Mouse (Mus musculus): Measurements from ENCODE around the gene Npepps. TPM values are rescaled to one million over a fixed set of nuclear protein-coding genes. Genes with fewer than 3 reads are reported as not detected.
"Not testable (repeated sequence)": the region's sequence is repeated elsewhere in the genome, so short reads cannot be mapped to it uniquely, and the experiment has no call there.

The Npepps gene
- total RNA-seq, 2 experiments from 2014 or later, result 19.8 to 32.5 TPM

- no peak for ATAC-seq (replicated peaks; ENCODE audit: low FRiP score, low TSS enrichment, poor library complexity, severe bottlenecking)
Observed at GRCm38 (mm10) chr11:97190992-97191391, 89.4 kb downstream of the Npepps start.

- not testable (repeated sequence) for ATAC-seq (replicated peaks; ENCODE audit: low FRiP score, low TSS enrichment, poor library complexity, severe bottlenecking)
Observed at GRCm38 (mm10) chr11:97189645-97190044, 90.8 kb downstream of the Npepps start.

DNA sequence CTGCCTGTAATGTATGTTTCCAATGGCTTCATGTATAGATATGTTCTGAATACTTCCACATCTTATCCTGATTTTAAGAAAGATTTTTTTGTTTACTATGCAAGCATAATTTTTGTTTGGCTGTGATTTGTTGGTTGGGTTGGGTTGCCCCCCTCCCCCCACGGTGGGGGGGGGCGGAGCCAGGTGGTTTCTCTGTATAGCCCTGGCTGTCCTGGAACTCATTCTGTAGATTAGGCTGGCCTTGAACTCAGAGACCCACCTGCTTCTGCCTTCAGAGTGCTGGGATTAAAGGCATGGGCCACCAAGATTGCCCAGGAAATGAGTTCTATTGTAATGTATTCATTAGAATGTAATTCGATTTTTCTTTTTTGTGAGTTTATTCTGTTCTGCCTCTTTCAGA is 91.2 kb downstream of the Npepps start:
- no peak for ATAC-seq (replicated peaks; ENCODE audit: low FRiP score, low TSS enrichment, poor library complexity, severe bottlenecking)

GRCm38 (mm10) chr11:97188643-97188955 is 91.8 kb downstream of the Npepps start:
- ATAC-seq (replicated peaks; ENCODE audit: low FRiP score, low TSS enrichment, poor library complexity, severe bottlenecking), result no peak

DNA sequence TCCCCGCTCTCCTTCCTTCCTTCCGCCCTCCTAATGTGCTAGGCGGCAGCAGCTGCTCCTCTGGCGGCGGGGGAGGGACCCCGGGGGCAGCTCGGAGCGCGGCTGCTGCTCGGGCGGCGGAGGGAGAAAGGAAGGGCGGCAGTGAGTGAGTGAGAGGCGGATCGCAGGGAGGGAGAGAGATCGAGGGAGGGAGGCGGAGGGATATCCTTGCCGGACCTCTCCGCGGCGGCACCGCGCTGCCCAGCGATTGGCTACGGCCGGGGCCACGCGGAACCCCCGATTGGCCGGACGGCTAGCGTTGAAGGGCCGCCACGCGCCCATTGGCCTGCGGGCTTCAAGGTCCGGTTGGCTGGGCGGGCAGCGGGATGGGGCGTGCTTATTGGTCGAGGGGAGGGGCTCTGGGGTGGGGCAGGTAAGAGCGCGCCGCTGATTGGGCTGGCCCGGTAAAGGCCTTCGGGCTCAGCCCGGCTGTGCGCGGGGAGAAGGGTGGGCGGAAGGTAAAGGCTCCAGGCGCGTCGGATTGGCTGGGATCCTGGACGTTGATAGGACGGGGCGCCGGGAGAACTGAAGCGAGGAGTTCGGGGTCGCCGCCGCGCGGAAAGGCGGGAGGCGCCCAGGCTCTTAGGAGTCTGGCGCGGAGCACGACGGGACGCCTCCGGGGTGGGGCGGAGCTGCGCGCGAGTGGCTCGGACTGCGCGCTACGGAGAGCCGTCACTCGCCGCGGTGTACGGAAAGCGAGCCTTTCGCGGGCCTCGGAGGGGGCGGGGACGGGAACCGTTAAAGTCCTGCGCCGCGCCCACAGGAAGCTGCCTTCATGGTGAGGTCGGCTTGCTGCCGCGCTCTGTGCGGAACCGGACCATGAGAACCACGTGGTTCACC is 92.4 kb downstream of the Npepps start, which contains the start of gene Kpnb1:
TSS of gene Kpnb1 (minus strand) at position 118 of the 879 bp plus-strand sequence.
- ATAC-seq (replicated peaks; ENCODE audit: low FRiP score, low TSS enrichment, poor library complexity, severe bottlenecking), result peak; percentile 85

- ATAC-seq (replicated peaks; ENCODE audit: low FRiP score, low TSS enrichment, poor library complexity, severe bottlenecking), result peak; percentile 77
Observed at GRCm38 (mm10) chr11:97186947-97187763, 93.3 kb downstream of the Npepps start.

DNA sequence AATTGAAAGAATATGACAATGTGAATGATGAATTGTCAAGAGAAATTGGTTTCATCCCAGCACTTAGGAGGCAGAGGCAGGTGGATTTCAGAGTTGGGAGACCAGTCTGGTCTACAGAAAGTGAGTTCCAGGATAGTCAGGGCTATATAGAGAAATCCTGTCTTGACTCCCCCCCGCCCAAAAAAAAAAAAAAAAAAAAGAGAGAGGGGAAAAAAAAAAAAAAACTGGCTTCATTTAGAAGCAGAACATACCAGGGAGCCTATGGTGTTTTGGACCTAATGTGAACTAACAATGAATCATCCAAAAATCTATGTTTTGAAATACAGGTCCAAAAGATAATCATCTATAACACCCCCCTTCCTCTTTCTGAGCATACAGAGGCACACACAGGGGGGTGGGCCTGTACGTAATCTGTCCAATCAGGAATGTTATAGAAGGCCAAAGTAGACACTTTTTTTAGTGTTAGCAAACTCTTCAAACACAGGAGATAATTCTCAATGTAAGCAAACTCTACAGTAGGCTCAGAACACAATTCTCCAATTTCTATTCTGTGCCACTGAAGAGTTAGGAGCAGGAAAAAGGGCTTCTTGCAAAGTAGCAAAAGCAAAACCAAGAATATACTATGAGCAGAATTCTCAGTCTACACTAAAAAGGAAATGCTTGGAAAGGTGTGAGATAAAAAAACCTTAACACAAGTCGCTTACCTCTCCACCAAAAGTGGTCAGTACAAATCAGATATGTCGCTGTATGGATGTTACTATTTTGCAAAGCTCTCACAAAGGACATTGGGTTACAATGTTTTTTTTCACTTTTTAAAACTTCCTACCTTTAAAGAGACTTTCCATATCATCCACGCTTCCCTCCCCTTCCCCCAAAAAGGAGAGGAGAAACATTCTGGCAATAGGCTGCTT is 94.5 kb downstream of the Npepps start:
- ATAC-seq (replicated peaks; ENCODE audit: low FRiP score, low TSS enrichment, poor library complexity, severe bottlenecking), result no peak

GRCm38 (mm10) chr11:97184875-97185274 is 95.6 kb downstream of the Npepps start:
- ATAC-seq (replicated peaks; ENCODE audit: low FRiP score, low TSS enrichment, poor library complexity, severe bottlenecking), result no peak

DNA sequence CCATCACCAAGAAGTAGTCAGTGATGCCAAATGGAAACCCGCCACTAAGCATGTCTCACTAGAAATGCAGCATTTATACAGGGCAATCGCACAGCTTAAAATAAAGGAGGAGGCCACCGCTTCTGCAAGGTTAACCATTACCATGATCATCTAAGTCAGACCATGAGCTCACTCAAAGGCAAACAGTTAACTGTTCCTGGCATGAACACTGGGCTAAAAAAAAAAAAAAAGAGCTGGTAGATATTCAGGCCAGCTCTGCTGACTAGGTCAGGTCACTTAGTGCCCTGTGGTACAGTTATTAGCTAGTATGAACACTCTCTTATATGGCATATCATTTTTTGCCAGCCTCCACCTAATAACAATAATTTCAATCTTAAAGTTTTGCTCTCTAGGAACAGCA is 98.0 kb downstream of the Npepps start:
- ATAC-seq (replicated peaks; ENCODE audit: low FRiP score, low TSS enrichment, poor library complexity, severe bottlenecking), result no peak

DNA sequence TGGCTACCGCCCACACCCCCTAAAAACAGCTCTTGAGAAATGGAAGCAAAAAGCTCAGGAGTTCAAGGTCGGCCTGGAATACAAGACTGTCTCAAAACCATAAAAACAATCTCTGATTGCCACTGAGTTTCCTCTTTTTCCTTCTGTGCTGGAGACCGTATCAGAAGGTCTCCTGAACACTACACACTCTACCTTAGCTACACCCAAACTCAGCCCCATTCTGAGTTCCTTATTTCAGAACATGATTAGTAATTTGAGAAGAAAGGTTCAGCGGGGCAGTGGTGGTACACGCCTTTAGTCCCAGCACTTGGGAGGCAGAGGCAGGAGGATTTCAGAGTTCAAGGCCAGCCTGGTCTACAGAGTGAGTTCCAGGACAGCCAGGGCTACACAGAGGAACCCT is 99.4 kb downstream of the Npepps start:
- no peak for ATAC-seq (replicated peaks; ENCODE audit: low FRiP score, low TSS enrichment, poor library complexity, severe bottlenecking)

DNA sequence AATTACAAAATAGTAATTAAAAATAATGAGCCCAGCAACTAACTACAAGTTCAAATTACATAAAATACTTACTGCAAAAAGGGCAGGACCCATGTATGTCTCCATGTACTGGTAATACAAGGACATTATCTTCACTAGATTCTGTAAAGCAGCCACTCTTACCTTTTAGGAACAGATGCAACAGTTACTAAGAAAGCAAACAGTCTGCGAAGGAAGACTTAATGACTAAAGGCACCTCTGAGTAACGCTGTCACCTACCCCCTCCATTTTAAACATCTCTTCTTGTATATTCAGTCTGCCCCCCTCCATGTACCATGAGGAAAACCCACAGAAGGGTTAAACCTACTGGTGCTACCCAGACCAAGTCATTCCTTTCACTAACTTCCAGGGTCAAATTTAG is 102.2 kb downstream of the Npepps start:
- ATAC-seq (replicated peaks; ENCODE audit: low FRiP score, low TSS enrichment, poor library complexity, severe bottlenecking), result no peak

DNA sequence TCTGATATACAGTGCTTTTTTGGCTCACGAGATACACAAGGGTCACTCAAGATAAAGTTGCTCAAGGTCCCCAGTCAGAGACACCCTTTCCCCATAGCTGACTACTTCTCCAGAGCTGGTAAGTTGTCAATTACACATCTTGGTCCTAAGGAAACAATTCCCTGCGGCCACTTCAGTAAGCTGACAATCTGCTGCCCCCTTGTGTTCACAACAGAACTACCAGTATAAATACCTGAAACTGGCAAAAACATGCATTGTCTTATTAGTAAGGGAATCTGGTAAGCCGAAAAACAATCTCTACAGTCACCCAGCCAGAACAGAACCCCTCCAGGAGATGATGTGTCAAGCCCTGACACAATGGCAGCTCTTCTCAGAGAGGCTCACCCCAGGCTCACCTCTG is 103.6 kb downstream of the Npepps start:
- ATAC-seq (replicated peaks; ENCODE audit: low FRiP score, low TSS enrichment, poor library complexity, severe bottlenecking), result 0 out of 2 replicates have a peak, but pooled peaks have one; percentile 37

DNA sequence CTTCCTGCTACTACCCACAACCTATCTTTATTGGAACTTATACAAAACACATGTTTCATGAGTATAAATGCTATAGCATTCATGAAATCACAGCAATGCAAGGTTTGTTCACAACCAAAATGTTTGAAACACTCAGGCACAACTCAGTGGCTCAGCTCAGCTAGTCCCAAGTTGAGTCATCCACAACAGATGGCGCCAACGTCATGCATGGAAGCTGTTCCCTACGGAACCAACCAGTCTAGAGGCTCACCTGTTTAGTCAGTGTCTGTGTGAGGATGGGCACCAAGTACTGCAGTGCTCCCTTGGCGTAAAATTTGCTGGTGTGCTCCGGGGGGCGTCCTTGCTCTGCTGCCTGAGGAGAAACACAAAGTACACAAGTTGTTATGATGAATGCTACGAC is 104.9 kb downstream of the Npepps start:
- no peak for ATAC-seq (replicated peaks; ENCODE audit: low FRiP score, low TSS enrichment, poor library complexity, severe bottlenecking)

DNA sequence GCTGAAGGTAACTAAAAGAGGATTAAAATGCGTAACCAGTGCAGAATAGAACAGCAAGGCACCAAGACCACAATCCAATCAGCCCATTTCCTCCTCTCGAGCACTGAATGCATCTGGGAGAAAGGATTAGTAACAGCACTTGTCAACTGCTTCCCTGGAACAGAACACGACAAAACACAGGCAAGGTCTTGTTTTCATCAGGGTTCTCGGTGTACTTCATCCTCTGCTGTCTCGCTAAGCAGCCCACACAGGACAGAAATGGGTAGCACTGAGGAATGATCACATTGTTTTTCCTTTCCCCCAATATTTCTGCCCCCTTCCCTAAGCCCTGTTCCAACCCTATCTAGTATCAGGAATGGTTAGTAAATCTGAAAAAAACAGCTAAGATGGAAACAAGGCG is 120.1 kb downstream of the Npepps start:
- ATAC-seq (replicated peaks; ENCODE audit: low FRiP score, low TSS enrichment, poor library complexity, severe bottlenecking), result no peak

- no peak for ATAC-seq (replicated peaks; ENCODE audit: low FRiP score, low TSS enrichment, poor library complexity, severe bottlenecking)
Observed at GRCm38 (mm10) chr11:97156999-97157398, 123.4 kb downstream of the Npepps start.

Other genes with a start within 250 kb of the Npepps start
- gene Lrrc46, start 239.2 kb downstream of the Npepps start, total RNA-seq (2014; fragmentation: Nextera tagmentation), result 1.7 TPM in 1 of 2 replicates, not detected in the other
- gene Lrrc46, start 239.2 kb downstream of the Npepps start, total RNA-seq (2017), result 0.11 TPM in 1 of 2 replicates, not detected in the other
- gene Mrpl10, start 239.1 kb downstream of the Npepps start, total RNA-seq (2014; fragmentation: Nextera tagmentation), result 38.6 and 49.6 TPM in 2 replicates
- gene Mrpl10, start 239.1 kb downstream of the Npepps start, total RNA-seq (2017), result 23.6 and 24.8 TPM in 2 replicates
- gene Osbpl7, start 230.0 kb downstream of the Npepps start, total RNA-seq (2014; fragmentation: Nextera tagmentation), result 14.2 and 15.0 TPM in 2 replicates
- gene Osbpl7, start 230.0 kb downstream of the Npepps start, total RNA-seq (2017), result 23.5 and 25.3 TPM in 2 replicates
- 0.96 and 1.9 TPM in 2 replicates for gene Tbx21, start 165.3 kb downstream of the Npepps start, total RNA-seq (2014; fragmentation: Nextera tagmentation)
- 0.30 and 0.61 TPM in 2 replicates for gene Tbx21, start 165.3 kb downstream of the Npepps start, total RNA-seq (2017)
- 0.89 TPM in 1 of 2 replicates, not detected in the other for gene Tbkbp1, start 129.1 kb downstream of the Npepps start, total RNA-seq (2014; fragmentation: Nextera tagmentation)
- 0.23 TPM in 2 replicates for gene Tbkbp1, start 129.1 kb downstream of the Npepps start, total RNA-seq (2017)
- 185 and 196 TPM in 2 replicates for gene Kpnb1, start 92.8 kb downstream of the Npepps start, total RNA-seq (2014; fragmentation: Nextera tagmentation)
- gene Kpnb1, start 92.8 kb downstream of the Npepps start, total RNA-seq (2017), result 436 and 446 TPM in 2 replicates
- 38.2 and 48.4 TPM in 2 replicates for gene Mrpl45, start 35.1 kb upstream of the Npepps start, total RNA-seq (2014; fragmentation: Nextera tagmentation)
- gene Mrpl45, start 35.1 kb upstream of the Npepps start, total RNA-seq (2017), result 23.2 and 34.7 TPM in 2 replicates
- 0.05 TPM in 1 of 2 replicates, not detected in the other for gene Gpr179, start 71.4 kb upstream of the Npepps start, total RNA-seq (2014; fragmentation: Nextera tagmentation)
- not detected in 2 replicates for gene Gpr179, start 71.4 kb upstream of the Npepps start, total RNA-seq (2017)
- 6.0 and 15.8 TPM in 2 replicates for gene Socs7, start 81.9 kb upstream of the Npepps start, total RNA-seq (2014; fragmentation: Nextera tagmentation)
- gene Socs7, start 81.9 kb upstream of the Npepps start, total RNA-seq (2017), result 9.0 and 11.8 TPM in 2 replicates
- gene Arhgap23, start 134.9 kb upstream of the Npepps start, total RNA-seq (2014; fragmentation: Nextera tagmentation), result 18.4 and 22.3 TPM in 2 replicates
- gene Arhgap23, start 134.9 kb upstream of the Npepps start, total RNA-seq (2017), result 3.9 and 14.5 TPM in 2 replicates
- gene 4933428G20Rik, start 219.7 kb upstream of the Npepps start, total RNA-seq (2014; fragmentation: Nextera tagmentation), result not detected in 2 replicates
- not detected in 2 replicates for gene 4933428G20Rik, start 219.7 kb upstream of the Npepps start, total RNA-seq (2017)